Mouse (Mus musculus) left cerebral cortex, postnatal 10 days (tissue): Measurements from ENCODE around the gene Gm10645. TPM values are rescaled to one million over a fixed set of nuclear protein-coding genes. Genes with fewer than 3 reads are reported as not detected.

Experiments
- total RNA-seq, 2 experiments: library from RNA; stranded (reverse); gene quantifications; 2 replicates each; pipeline ENCODE4 v1.2.3; 2021

Gm10645 gene
- total RNA-seq, 2 experiments from 2014 or later = 1.7 TPM

Other genes starting within 250 kb of the Gm10645 start
- gene Tbc1d9, start 818 bp downstream of the Gm10645 start, total RNA-seq = 100 to 1,000 TPM; 117 to 121 TPM
- gene Ucp1, start 124.2 kb upstream of the Gm10645 start, total RNA-seq = not detected
- gene Elmod2, start 166.3 kb upstream of the Gm10645 start, total RNA-seq = 10 to 100 TPM; 11.2 to 13.9 TPM
- gene Mgat4d, start 182.3 kb upstream of the Gm10645 start, total RNA-seq = not detected
- 10 to 100 TPM; 10.8 to 11.0 TPM for gene Clgn, start 223.7 kb upstream of the Gm10645 start, total RNA-seq